Mouse (Mus musculus) CH12.LX (cell line): ENCODE data around the gene Mettl23. TPM values are rescaled to one million over a fixed set of nuclear protein-coding genes. Genes with fewer than 3 reads are reported as not detected.

Source experiments
- DNase-seq: peaks from one replicate; pipeline ENCODE4 v3.0.0-alpha.2; 2013; ENCODE audit errors: extremely low read depth
- H3K27ac ChIP-seq: 2 replicates; pipeline ENCODE4 v1.5.1; 2012; ENCODE audit warnings: low read depth, mild to moderate bottlenecking, control low read depth, moderate library complexity; ENCODE audit not compliant: insufficient read depth
- H3K27me3 ChIP-seq: replicated peaks from 2 replicates; pipeline ENCODE3; 2012; ENCODE audit warnings: inconsistent platforms
- H3K36me3 ChIP-seq, 2 experiments: replicated peaks in 1 of 2; 2 replicates each; pipeline versions ENCODE3 to v1.6.1; 2012; ENCODE audit warnings: inconsistent platforms in 1 of 2, low read length in 1 of 2, mild to moderate bottlenecking in 1 of 2, mixed read lengths in 1 of 2, moderate library complexity in 1 of 2; ENCODE audit not compliant: control insufficient read depth in 1 of 2, insufficient read depth in 1 of 2
- H3K4me1 ChIP-seq, 2 experiments: 2 replicates each; pipeline ENCODE4 v1.6.1; 2012; ENCODE audit warnings: inconsistent platforms in 1 of 2, moderate library complexity in 1 of 2; ENCODE audit not compliant: insufficient read depth in 2 of 2, control insufficient read depth in 1 of 2
- H3K4me2 ChIP-seq: 2 replicates; pipeline ENCODE4 v1.6.1; 2012; ENCODE audit warnings: low read depth, mild to moderate bottlenecking, control low read depth; ENCODE audit not compliant: poor library complexity, insufficient read depth, severe bottlenecking
- H3K4me3 ChIP-seq, 3 experiments: fragments of 150-350 bp in 1 of 3; sonication (generic) in 1 of 3; replicated peaks in 1 of 3; 2 replicates each; pipeline versions ENCODE3 to v1.5.1; 2011 to 2012; ENCODE audit warnings: low read depth in 2 of 3, low read length in 2 of 3, mild to moderate bottlenecking in 2 of 3, moderate library complexity in 2 of 3, control low read depth in 1 of 3, improper control_type of control experiment in 1 of 3, inconsistent platforms in 1 of 3, mixed read lengths in 1 of 3; ENCODE audit not compliant: poor library complexity in 1 of 3
- H3K79me2 ChIP-seq: replicated peaks from 2 replicates; pipeline ENCODE4 v1.6.1; 2012; ENCODE audit warnings: mild to moderate bottlenecking, moderate library complexity; ENCODE audit not compliant: control insufficient read depth, poor library complexity, insufficient read depth, severe bottlenecking; ENCODE audit errors: extremely low read depth
- H3K9ac ChIP-seq: 2 replicates; pipeline ENCODE4 v1.6.1; 2012; ENCODE audit warnings: low read depth, mild to moderate bottlenecking, control low read depth, moderate library complexity; ENCODE audit not compliant: insufficient read depth
- H3K9me3 ChIP-seq: replicated peaks from 2 replicates; pipeline ENCODE3; 2012; ENCODE audit warnings: low read length, inconsistent platforms, mixed read lengths
- ELF1 ChIP-seq: IDR thresholded peaks from 2 replicates; pipeline ENCODE4 v1.6.1; 2014; ENCODE audit warnings: low read depth, mild to moderate bottlenecking, inconsistent platforms, low read length, improper control_type of control experiment
- EP300 ChIP-seq: IDR thresholded peaks from 2 replicates; pipeline ENCODE4 v1.6.1; 2011; ENCODE audit warnings: low read length, improper control_type of control experiment
- GABPA ChIP-seq: IDR thresholded peaks from 2 replicates; pipeline ENCODE4 v1.6.1; 2012; ENCODE audit warnings: low read depth, low read length, improper control_type of control experiment, inconsistent platforms; ENCODE audit not compliant: insufficient replicate concordance
- IRF4 ChIP-seq: IDR thresholded peaks from 2 replicates; pipeline ENCODE4 v1.6.1; 2014; ENCODE audit warnings: low read depth, mild to moderate bottlenecking, inconsistent platforms, low read length, improper control_type of control experiment
- JUN ChIP-seq: IDR thresholded peaks from 2 replicates; pipeline ENCODE4 v1.6.1; 2011; ENCODE audit warnings: low read depth, mild to moderate bottlenecking, low read length, improper control_type of control experiment, moderate library complexity; ENCODE audit not compliant: insufficient read depth
- MAFK ChIP-seq: IDR thresholded peaks from 2 replicates; pipeline ENCODE4 v1.6.1; 2011; ENCODE audit warnings: low read length, improper control_type of control experiment; ENCODE audit not compliant: insufficient replicate concordance
- MXI1 ChIP-seq: IDR thresholded peaks from 2 replicates; pipeline ENCODE4 v1.6.1; 2011; ENCODE audit warnings: mild to moderate bottlenecking, low read depth, low read length, improper control_type of control experiment
- NRF1 ChIP-seq: IDR thresholded peaks from 2 replicates; pipeline ENCODE4 v1.6.1; 2014; ENCODE audit warnings: low read depth, mild to moderate bottlenecking, inconsistent platforms, low read length, improper control_type of control experiment, moderate library complexity
- POLR2A ChIP-seq: IDR thresholded peaks from 2 replicates; pipeline ENCODE4 v1.6.1; 2011; ENCODE audit warnings: low read depth, mild to moderate bottlenecking, improper control_type of control experiment, low read length
- RCOR1 ChIP-seq: conservative IDR thresholded peaks from 2 replicates; pipeline ENCODE4 v1.6.1; 2012; ENCODE audit warnings: low read depth, mild to moderate bottlenecking, inconsistent platforms, low read length, improper control_type of control experiment
- SIN3A ChIP-seq: IDR thresholded peaks from 2 replicates; pipeline ENCODE4 v1.6.1; 2012; ENCODE audit warnings: low read length, improper control_type of control experiment, inconsistent platforms
- UBTF ChIP-seq: IDR thresholded peaks from 2 replicates; pipeline ENCODE4 v1.6.1; 2012; ENCODE audit warnings: low read depth, mild to moderate bottlenecking, inconsistent platforms, low read length, improper control_type of control experiment, moderate library complexity
- dilution Hi-C: fragments of 300-500 bp; cut with MboI; formaldehyde crosslinking; loops from 2 replicates; pipeline ENCODE4 v1.14.3; 2020; ENCODE audit warnings: low sequenced_read_pairs; ENCODE audit not compliant: extremely low pct_unique_long_range_greater_than_20kb, extremely low pct_ligation_motif_present
- in situ Hi-C: fragments of 300-500 bp; cut with MboI; formaldehyde crosslinking; loops from 3 replicates; pipeline ENCODE4 v1.14.3; 2019; ENCODE audit warnings: low sequenced_read_pairs, low pct_ligation_motif_present, low pct_unique_long_range_greater_than_20kb, mixed read lengths
- polyA plus RNA-seq: library from polyadenylated mRNA; unstranded; fragments of >175 nt; gene quantifications from 2 replicates; pipeline ENCODE4 v1.2.1, GENCODE M21; 2012; ENCODE audit warnings: low read depth; ENCODE audit not compliant: insufficient read length
- total RNA-seq, 2 experiments: library from RNA; depleted of rRNA; stranded (reverse); fragments of 300-350 nt in 1 of 2; fragments of >200 nt in 1 of 2; gene quantifications; 2 replicates each; pipeline ENCODE4 v1.2.3; 2012 to 2014

Gene Mettl23
- total and polyA plus RNA-seq, 3 experiments: 44.5 to 64.9 (median 63.7) TPM

DNA sequence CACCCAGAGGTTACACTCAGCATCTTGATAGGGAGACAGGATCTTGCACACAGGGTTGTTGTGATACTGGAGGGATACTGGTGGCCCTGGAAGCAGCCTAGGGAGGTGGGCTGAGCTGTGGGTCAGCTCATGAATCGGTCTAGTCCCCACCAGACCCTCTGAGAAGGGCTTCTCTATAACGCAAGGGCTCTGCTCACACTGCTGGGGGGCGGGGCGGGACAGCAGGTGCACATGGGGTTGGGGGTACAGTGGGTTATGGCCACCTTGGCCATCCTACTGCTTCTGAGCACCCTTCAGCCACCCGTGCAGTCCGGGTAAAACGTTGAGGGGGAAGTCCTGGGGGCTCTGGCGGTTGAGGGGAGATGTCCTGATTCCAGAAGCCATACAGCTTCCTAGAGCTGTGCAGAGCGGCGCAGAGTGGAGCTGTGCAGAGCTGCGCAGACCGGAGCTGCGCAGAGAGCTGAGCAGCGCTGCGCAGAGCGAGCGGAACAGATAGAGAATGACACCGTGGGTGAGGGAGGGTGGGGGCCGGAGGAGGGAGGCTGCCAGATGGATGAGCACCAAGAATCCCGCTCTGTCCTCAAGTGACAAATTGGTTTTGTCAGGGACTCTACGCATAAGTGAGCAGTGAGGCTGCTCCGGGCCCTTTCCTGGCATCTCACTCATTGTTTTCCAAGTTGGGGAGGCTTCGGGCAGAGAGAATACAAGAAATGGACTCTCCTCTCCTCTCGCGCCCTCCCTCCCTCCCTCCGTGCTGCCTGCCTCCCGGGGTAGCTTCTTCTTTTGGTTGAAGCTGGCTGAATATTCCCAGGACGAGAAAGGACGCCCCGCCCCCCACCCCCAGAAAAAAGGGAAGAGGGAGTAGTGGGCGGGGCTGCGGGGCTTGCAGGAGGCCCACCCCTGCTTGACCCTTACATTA, 31.8 kb upstream of the Mettl23 start:
- TF ChIP-seq NRF1 (peak; percentile 87), MAFK (no peak), EP300 (no peak), UBTF (no peak), JUN (no peak), IRF4 (peak; percentile 58), MXI1 (no peak), POLR2A (0 out of 2 replicates have a peak, but pooled peaks have one; percentile 20), ELF1 (no peak)
- peak overlapping the region; percentile 18; the same call in 1 of the 2 replicates for H3K9ac ChIP-seq
- H3K27me3 ChIP-seq: peaks cover 8% of the 10 kb centered on the region
- no peaks in the 10 kb centered on the region for H3K36me3 ChIP-seq
- no peaks in the 10 kb centered on the region for H3K79me2 ChIP-seq
- DNase-seq: no peak
- H3K4me3 ChIP-seq: peak overlapping the region in 2 of 3 experiments; percentile 27 to 30
- dilution Hi-C loops (no loop called here), in situ Hi-C loops (no loop called here)
- H3K27ac ChIP-seq: no peak overlapping the region
- no peaks in the 10 kb centered on the region for H3K9me3 ChIP-seq
- peak overlapping the region; percentile 79 for H3K4me2 ChIP-seq
- H3K4me1 ChIP-seq: peaks cover 10 to 48% of the 10 kb centered on the region in 2 experiments

- dilution Hi-C loops: no loop called here
- Histone ChIP-seq H3K9me3 (no peaks in the 10 kb centered on the region), H3K36me3 (no peaks in the 10 kb centered on the region), H3K4me3 (no peak overlapping the region), H3K9ac (no peak overlapping the region), H3K27ac (no peak overlapping the region), H3K4me2 (no peak overlapping the region), H3K4me1 (peaks cover 10 to 43% of the 10 kb centered on the region in 2 experiments), H3K27me3 (peaks cover 8% of the 10 kb centered on the region), H3K79me2 (no peaks in the 10 kb centered on the region)
- TF ChIP-seq JUN (no peak), SIN3A (no peak), RCOR1 (no peak), EP300 (no peak), IRF4 (no peak), MXI1 (no peak), GABPA (no peak)
- in situ Hi-C loops: no loop called here
- no peak for DNase-seq
These were observed 30.1 kb upstream of the Mettl23 start for GRCm38 (mm10) chr11:116812793-116813529.
